Mouse (Mus musculus): ENCODE measurements at regions not wholly inside any gene's neighbourhood (a gene's known extent, or its start where the extent isn't known, plus 50 kb on each side); places are given as distances from the start of the nearest gene placed in this dataset.

GRCm38 (mm10) chr7:72961321-72961720, 414.0 kb upstream of the Rgma start:
- H3K27me3 ChIP-seq (replicated peaks; ENCODE audit: control insufficient read depth, insufficient read depth, low read length), result no peaks in the 10 kb centered on the region
- H3K4me1 ChIP-seq (ENCODE audit: control insufficient read depth, insufficient read depth, low read length), result no peaks in the 10 kb centered on the region
- no peak for ATAC-seq
- H3K9ac ChIP-seq (ENCODE audit: low read depth, low read length), result no peak overlapping the region
- H3K9me3 ChIP-seq (ENCODE audit: control insufficient read depth, low read length), result no peaks in the 10 kb centered on the region
- H3K4me3 ChIP-seq (ENCODE audit: low read length), result no peak overlapping the region
- no peak overlapping the region for H3K4me2 ChIP-seq (ENCODE audit: low read depth, low read length)
- no peak overlapping the region for H3K27ac ChIP-seq (ENCODE audit: low read length)
- WGBS, result 77% methylated on average over 4 of the region's 4 CpGs
- H3K36me3 ChIP-seq (ENCODE audit: control insufficient read depth, insufficient read depth, low read length), result no peaks in the 10 kb centered on the region

- Histone ChIP-seq H3K9me3 (ENCODE audit: control insufficient read depth, low read length) (no peaks in the 10 kb centered on the region), H3K27me3 (replicated peaks; ENCODE audit: control insufficient read depth, insufficient read depth, low read length) (no peaks in the 10 kb centered on the region), H3K4me1 (ENCODE audit: control insufficient read depth, insufficient read depth, low read length) (no peaks in the 10 kb centered on the region), H3K27ac (ENCODE audit: low read length) (no peak overlapping the region), H3K9ac (ENCODE audit: low read depth, low read length) (no peak overlapping the region), H3K4me2 (ENCODE audit: low read depth, low read length) (no peak overlapping the region), H3K4me3 (ENCODE audit: low read length) (no peak overlapping the region), H3K36me3 (ENCODE audit: control insufficient read depth, insufficient read depth, low read length) (no peaks in the 10 kb centered on the region)
- no peak for ATAC-seq
- 67% methylated on average over 3 of the region's 3 CpGs for WGBS
These were observed 412.5 kb upstream of the Rgma start for GRCm38 (mm10) chr7:72962815-72963214.

- no peak overlapping the region for H3K4me2 ChIP-seq (ENCODE audit: low read depth, low read length)
- H3K4me1 ChIP-seq (ENCODE audit: control insufficient read depth, insufficient read depth, low read length), result no peaks in the 10 kb centered on the region
- no peaks in the 10 kb centered on the region for H3K36me3 ChIP-seq (ENCODE audit: control insufficient read depth, insufficient read depth, low read length)
- WGBS, result 66% methylated on average over 3 of the region's 3 CpGs
- H3K27me3 ChIP-seq (replicated peaks; ENCODE audit: control insufficient read depth, insufficient read depth, low read length), result no peaks in the 10 kb centered on the region
- H3K9ac ChIP-seq (ENCODE audit: low read depth, low read length), result no peak overlapping the region
- H3K27ac ChIP-seq (ENCODE audit: low read length), result no peak overlapping the region
- H3K9me3 ChIP-seq (ENCODE audit: control insufficient read depth, low read length), result no peaks in the 10 kb centered on the region
- H3K4me3 ChIP-seq (ENCODE audit: low read length), result no peak overlapping the region
- no peak for ATAC-seq
These were observed 411.4 kb upstream of the Rgma start for GRCm38 (mm10) chr7:72963908-72964307.

GRCm38 (mm10) chr7:72968193-72968592, 407.1 kb upstream of the Rgma start:
- ATAC-seq, result no peak
- no peaks in the 10 kb centered on the region for H3K36me3 ChIP-seq (ENCODE audit: control insufficient read depth, insufficient read depth, low read length)
- 51% methylated on average over 4 of the region's 4 CpGs for WGBS
- H3K9ac ChIP-seq (ENCODE audit: low read depth, low read length), result no peak overlapping the region
- no peaks in the 10 kb centered on the region for H3K4me1 ChIP-seq (ENCODE audit: control insufficient read depth, insufficient read depth, low read length)
- H3K27ac ChIP-seq (ENCODE audit: low read length), result no peak overlapping the region
- H3K4me3 ChIP-seq (ENCODE audit: low read length), result no peak overlapping the region
- H3K27me3 ChIP-seq (replicated peaks; ENCODE audit: control insufficient read depth, insufficient read depth, low read length), result no peaks in the 10 kb centered on the region
- no peaks in the 10 kb centered on the region for H3K9me3 ChIP-seq (ENCODE audit: control insufficient read depth, low read length)
- no peak overlapping the region for H3K4me2 ChIP-seq (ENCODE audit: low read depth, low read length)

- Histone ChIP-seq H3K9ac (ENCODE audit: low read depth, low read length) (no peak overlapping the region), H3K4me1 (ENCODE audit: control insufficient read depth, insufficient read depth, low read length) (no peaks in the 10 kb centered on the region), H3K36me3 (ENCODE audit: control insufficient read depth, insufficient read depth, low read length) (no peaks in the 10 kb centered on the region), H3K27me3 (replicated peaks; ENCODE audit: control insufficient read depth, insufficient read depth, low read length) (no peaks in the 10 kb centered on the region), H3K9me3 (ENCODE audit: control insufficient read depth, low read length) (no peaks in the 10 kb centered on the region), H3K4me3 (ENCODE audit: low read length) (no peak overlapping the region), H3K27ac (ENCODE audit: low read length) (no peak overlapping the region), H3K4me2 (ENCODE audit: low read depth, low read length) (no peak overlapping the region)
- 61% methylated on average over 5 of the region's 5 CpGs for WGBS
- no peak for ATAC-seq
These were observed 403.6 kb upstream of the Rgma start for GRCm38 (mm10) chr7:72971506-72972267.

- no peak overlapping the region for H3K4me2 ChIP-seq (ENCODE audit: low read depth, low read length)
- no peaks in the 10 kb centered on the region for H3K9me3 ChIP-seq (ENCODE audit: control insufficient read depth, low read length)
- no peaks in the 10 kb centered on the region for H3K4me1 ChIP-seq (ENCODE audit: control insufficient read depth, insufficient read depth, low read length)
- no peaks in the 10 kb centered on the region for H3K27me3 ChIP-seq (replicated peaks; ENCODE audit: control insufficient read depth, insufficient read depth, low read length)
- H3K27ac ChIP-seq (ENCODE audit: low read length), result no peak overlapping the region
- H3K4me3 ChIP-seq (ENCODE audit: low read length), result no peak overlapping the region
- peak; percentile 36; the same call in 1 of the 2 replicates for ATAC-seq
- WGBS, result 55% methylated on average over 7 of the region's 7 CpGs
- H3K9ac ChIP-seq (ENCODE audit: low read depth, low read length), result no peak overlapping the region
- H3K36me3 ChIP-seq (ENCODE audit: control insufficient read depth, insufficient read depth, low read length), result no peaks in the 10 kb centered on the region
These were observed 402.9 kb upstream of the Rgma start for GRCm38 (mm10) chr7:72972397-72972796.

GRCm38 (mm10) chr7:72973771-72974170, 401.5 kb upstream of the Rgma start:
- no peak overlapping the region for H3K4me2 ChIP-seq (ENCODE audit: low read depth, low read length)
- no peak overlapping the region for H3K4me3 ChIP-seq (ENCODE audit: low read length)
- no peak for ATAC-seq
- no peaks in the 10 kb centered on the region for H3K9me3 ChIP-seq (ENCODE audit: control insufficient read depth, low read length)
- no peak overlapping the region for H3K9ac ChIP-seq (ENCODE audit: low read depth, low read length)
- H3K4me1 ChIP-seq (ENCODE audit: control insufficient read depth, insufficient read depth, low read length), result no peaks in the 10 kb centered on the region
- H3K36me3 ChIP-seq (ENCODE audit: control insufficient read depth, insufficient read depth, low read length), result no peaks in the 10 kb centered on the region
- no peak overlapping the region for H3K27ac ChIP-seq (ENCODE audit: low read length)
- WGBS, result 52% methylated on average over 3 of the region's 3 CpGs
- no peaks in the 10 kb centered on the region for H3K27me3 ChIP-seq (replicated peaks; ENCODE audit: control insufficient read depth, insufficient read depth, low read length)

GRCm38 (mm10) chr7:72974384-72974783, 400.9 kb upstream of the Rgma start:
- no peaks in the 10 kb centered on the region for H3K27me3 ChIP-seq (replicated peaks; ENCODE audit: control insufficient read depth, insufficient read depth, low read length)
- no peak overlapping the region for H3K9ac ChIP-seq (ENCODE audit: low read depth, low read length)
- no peaks in the 10 kb centered on the region for H3K4me1 ChIP-seq (ENCODE audit: control insufficient read depth, insufficient read depth, low read length)
- H3K36me3 ChIP-seq (ENCODE audit: control insufficient read depth, insufficient read depth, low read length), result no peaks in the 10 kb centered on the region
- no peak overlapping the region for H3K4me3 ChIP-seq (ENCODE audit: low read length)
- H3K27ac ChIP-seq (ENCODE audit: low read length), result no peak overlapping the region
- ATAC-seq, result no peak
- H3K4me2 ChIP-seq (ENCODE audit: low read depth, low read length), result no peak overlapping the region
- WGBS, result 80% methylated on average over 3 of the region's 3 CpGs
- no peaks in the 10 kb centered on the region for H3K9me3 ChIP-seq (ENCODE audit: control insufficient read depth, low read length)

- no peak overlapping the region for H3K27ac ChIP-seq (ENCODE audit: low read length)
- no peaks in the 10 kb centered on the region for H3K36me3 ChIP-seq (ENCODE audit: control insufficient read depth, insufficient read depth, low read length)
- H3K9ac ChIP-seq (ENCODE audit: low read depth, low read length), result no peak overlapping the region
- WGBS, result 34% methylated on average over 8 of the region's 8 CpGs
- H3K27me3 ChIP-seq (replicated peaks; ENCODE audit: control insufficient read depth, insufficient read depth, low read length), result no peaks in the 10 kb centered on the region
- no peak overlapping the region for H3K4me2 ChIP-seq (ENCODE audit: low read depth, low read length)
- 0 out of 2 replicates have a peak, but pooled peaks cover 2% of the 10 kb centered on the region for H3K4me1 ChIP-seq (ENCODE audit: control insufficient read depth, insufficient read depth, low read length)
- no peaks in the 10 kb centered on the region for H3K9me3 ChIP-seq (ENCODE audit: control insufficient read depth, low read length)
- H3K4me3 ChIP-seq (ENCODE audit: low read length), result no peak overlapping the region
- peak; percentile 96 for ATAC-seq
These were observed 384.5 kb upstream of the Rgma start for GRCm38 (mm10) chr7:72990559-72991429.
